Mouse (Mus musculus): ENCODE results near the gene B4gat1. TPM values are rescaled to one million over a fixed set of nuclear protein-coding genes. Genes with fewer than 3 reads are reported as not detected.

Gene B4gat1
- polyA plus RNA-seq (2014; fragmentation: Nextera tagmentation; extraction: Ambion mirVana) = 35.7 and 44.8 TPM in 2 replicates

DNA sequence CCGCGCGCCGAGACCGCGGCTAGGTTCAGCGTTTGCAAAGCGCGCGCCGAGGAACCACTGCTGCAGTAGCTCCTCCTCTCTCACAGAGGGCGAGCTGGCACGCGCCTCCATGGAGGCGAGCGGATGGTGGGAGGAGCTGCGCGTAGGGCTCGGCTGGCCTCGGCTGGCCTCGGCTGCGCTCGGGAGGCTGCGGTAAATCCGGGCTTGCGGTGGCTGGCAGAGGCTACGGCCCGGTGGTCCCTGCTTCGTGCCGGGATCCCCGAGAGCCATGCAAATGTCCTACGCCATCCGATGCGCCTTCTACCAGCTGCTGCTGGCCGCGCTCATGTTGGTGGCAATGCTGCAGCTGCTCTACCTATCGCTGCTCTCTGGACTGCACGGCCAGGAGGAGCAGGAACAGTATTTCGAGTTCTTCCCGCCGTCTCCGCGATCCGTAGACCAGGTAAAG, at the start of gene B4gat1, which contains the start of gene AC124502.3:
TSS of gene B4gat1 (plus strand) at position 118 of the 448 bp plus-strand sequence.
TSS of gene AC124502.3 (plus strand) at position 183 of the 448 bp plus-strand sequence.
- ATAC-seq (ENCODE audit: low FRiP score, low TSS enrichment) = peak; percentile 88
- Histone ChIP-seq H3K27ac (ENCODE audit: low read depth, low read length) (peak within 1 kb of the TSS; percentile 88), H3K9ac (ENCODE audit: low read depth, low read length) (peak within 1 kb of the TSS; percentile 91), H3K4me2 (replicated peaks; ENCODE audit: low read depth, low read length) (peak within 1 kb of the TSS; percentile 99), H3K27me3 (ENCODE audit: control insufficient read depth, insufficient read depth, low read length) (no peaks in the 10 kb centered on the region), H3K4me1 (ENCODE audit: control insufficient read depth, insufficient read depth, low read length) (peaks cover 24% of the 10 kb centered on the region), H3K9me3 (ENCODE audit: control insufficient read depth, low read length) (no peaks in the 10 kb centered on the region), H3K36me3 (ENCODE audit: control insufficient read depth, insufficient read depth, low read length) (no peaks in the 10 kb centered on the region), H3K4me3 (ENCODE audit: low read length) (peak within 1 kb of the TSS; percentile 80)
- under 1% methylated on average over 44 of the region's 44 CpGs for WGBS

DNA sequence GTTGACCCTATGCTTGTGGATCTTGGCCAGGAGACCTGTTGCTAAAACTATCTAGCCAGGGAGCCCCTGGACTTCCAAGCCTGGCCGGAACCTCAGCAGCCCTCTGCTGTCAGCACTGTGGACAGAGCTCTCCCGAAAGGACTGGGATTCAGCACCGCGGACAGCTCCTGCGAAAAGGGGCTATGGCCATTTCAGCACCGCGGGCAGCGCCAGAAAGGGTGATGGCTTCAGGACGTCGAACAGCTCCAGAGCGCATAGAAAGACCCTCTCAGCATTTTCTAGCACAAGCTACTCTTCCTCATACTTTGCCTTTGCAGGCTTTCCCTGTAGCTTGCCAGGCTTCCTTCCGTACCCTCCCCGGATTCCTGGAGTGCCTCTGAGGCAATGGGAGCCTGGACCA, 49.6 kb upstream of the B4gat1 start:
- ATAC-seq (ENCODE audit: low FRiP score, low TSS enrichment) = no peak; the same call in 1 of the 2 replicates
- H3K4me2 ChIP-seq (replicated peaks; ENCODE audit: low read depth, low read length) = no peak overlapping the region
- 0 out of 2 replicates have a peak, but pooled peaks cover 3% of the 10 kb centered on the region for H3K4me1 ChIP-seq (ENCODE audit: control insufficient read depth, insufficient read depth, low read length)
- no peak overlapping the region for H3K4me3 ChIP-seq (ENCODE audit: low read length)
- WGBS = 2% methylated on average over 13 of the region's 13 CpGs
- H3K9me3 ChIP-seq (ENCODE audit: control insufficient read depth, low read length) = no peaks in the 10 kb centered on the region
- H3K27me3 ChIP-seq (ENCODE audit: control insufficient read depth, insufficient read depth, low read length) = peaks cover 61% of the 10 kb centered on the region
- H3K27ac ChIP-seq (ENCODE audit: low read depth, low read length) = no peak overlapping the region
- H3K36me3 ChIP-seq (ENCODE audit: control insufficient read depth, insufficient read depth, low read length) = no peaks in the 10 kb centered on the region
- H3K9ac ChIP-seq (ENCODE audit: low read depth, low read length) = no peak overlapping the region

DNA sequence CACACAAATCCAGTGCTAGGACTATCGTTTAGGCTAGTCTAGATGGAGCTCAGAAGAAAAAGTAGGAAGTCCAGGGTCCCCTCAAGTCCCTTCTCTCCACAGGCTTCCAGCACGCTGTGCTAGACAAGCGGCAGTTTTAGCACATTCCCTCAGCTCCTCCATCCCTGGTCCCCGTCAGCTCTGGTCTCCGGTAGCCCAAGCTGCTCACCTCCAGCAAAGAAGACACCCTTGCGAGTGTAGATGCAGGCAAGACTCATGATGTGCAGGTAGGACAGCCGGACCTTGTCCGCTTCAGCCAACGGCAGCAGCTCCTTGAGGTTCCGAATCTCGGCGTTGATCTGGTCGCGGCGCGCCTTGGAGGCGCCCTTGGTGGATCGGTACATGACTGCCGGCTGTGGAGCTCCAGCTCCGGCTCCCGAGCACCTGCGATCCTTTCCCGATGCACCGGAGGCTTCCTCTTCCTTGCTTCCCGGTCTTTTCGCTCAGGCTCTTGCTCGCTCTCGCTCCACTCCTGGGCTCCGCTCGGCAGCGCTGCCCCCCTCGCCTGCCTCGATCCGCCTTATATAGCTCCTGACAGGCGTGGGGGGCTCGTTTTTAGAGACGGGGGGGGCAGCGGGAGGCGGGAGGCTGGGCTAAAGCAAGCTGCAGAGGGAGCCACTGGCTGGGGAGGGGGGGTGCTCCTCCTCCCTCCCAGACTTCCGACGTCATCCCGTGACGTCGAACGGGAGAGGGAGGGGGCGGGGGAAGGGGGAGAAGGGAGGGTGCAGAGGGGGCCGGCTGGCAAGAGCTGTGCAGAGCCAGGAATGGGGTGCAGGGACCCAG, 49.0 kb upstream of the B4gat1 start:
- Histone ChIP-seq H3K4me1 (ENCODE audit: control insufficient read depth, insufficient read depth, low read length) (0 out of 2 replicates have a peak, but pooled peaks cover 3% of the 10 kb centered on the region), H3K27ac (ENCODE audit: low read depth, low read length) (no peak overlapping the region), H3K9me3 (ENCODE audit: control insufficient read depth, low read length) (no peaks in the 10 kb centered on the region), H3K4me2 (replicated peaks; ENCODE audit: low read depth, low read length) (no peak overlapping the region), H3K9ac (ENCODE audit: low read depth, low read length) (no peak overlapping the region), H3K27me3 (ENCODE audit: control insufficient read depth, insufficient read depth, low read length) (peaks cover 54% of the 10 kb centered on the region), H3K36me3 (ENCODE audit: control insufficient read depth, insufficient read depth, low read length) (no peaks in the 10 kb centered on the region), H3K4me3 (ENCODE audit: low read length) (no peak overlapping the region)
- WGBS = 19% methylated on average over 45 of the region's 47 CpGs
- ATAC-seq (ENCODE audit: low FRiP score, low TSS enrichment) = no peak

DNA sequence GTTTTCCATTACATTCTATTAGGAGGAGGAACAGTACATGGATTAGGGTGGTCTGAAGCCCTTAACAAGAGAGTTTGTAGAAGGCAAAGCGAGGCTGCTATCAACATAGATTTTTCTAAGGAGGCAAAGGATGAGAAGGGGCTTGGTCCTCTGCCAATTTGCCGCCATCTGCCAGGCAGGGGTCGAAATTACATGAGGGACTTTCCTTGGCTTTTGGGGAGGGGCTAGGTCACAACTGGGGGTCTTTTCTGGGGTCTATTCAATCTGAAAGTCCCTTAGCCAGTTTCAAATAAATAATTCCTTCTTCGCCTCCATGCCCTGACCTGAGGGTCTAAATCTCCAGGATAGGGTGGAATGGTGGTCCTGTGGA, 48.4 kb upstream of the B4gat1 start, which contains the start of gene Npas4:
TSS of gene Npas4 (minus strand) at position 61 of the 370 bp plus-strand sequence.
- WGBS = 14% methylated on average over 4 of the region's 4 CpGs
- H3K9ac ChIP-seq (ENCODE audit: low read depth, low read length) = no peak within 1 kb of the TSS
- H3K4me3 ChIP-seq (ENCODE audit: low read length) = no peak within 1 kb of the TSS
- peaks cover 50% of the 10 kb centered on the region for H3K27me3 ChIP-seq (ENCODE audit: control insufficient read depth, insufficient read depth, low read length)
- H3K36me3 ChIP-seq (ENCODE audit: control insufficient read depth, insufficient read depth, low read length) = no peaks in the 10 kb centered on the region
- H3K4me1 ChIP-seq (ENCODE audit: control insufficient read depth, insufficient read depth, low read length) = 0 out of 2 replicates have a peak, but pooled peaks cover 3% of the 10 kb centered on the region
- H3K27ac ChIP-seq (ENCODE audit: low read depth, low read length) = no peak within 1 kb of the TSS
- no peak for ATAC-seq (ENCODE audit: low FRiP score, low TSS enrichment)
- no peak within 1 kb of the TSS for H3K4me2 ChIP-seq (replicated peaks; ENCODE audit: low read depth, low read length)
- H3K9me3 ChIP-seq (ENCODE audit: control insufficient read depth, low read length) = no peaks in the 10 kb centered on the region

DNA sequence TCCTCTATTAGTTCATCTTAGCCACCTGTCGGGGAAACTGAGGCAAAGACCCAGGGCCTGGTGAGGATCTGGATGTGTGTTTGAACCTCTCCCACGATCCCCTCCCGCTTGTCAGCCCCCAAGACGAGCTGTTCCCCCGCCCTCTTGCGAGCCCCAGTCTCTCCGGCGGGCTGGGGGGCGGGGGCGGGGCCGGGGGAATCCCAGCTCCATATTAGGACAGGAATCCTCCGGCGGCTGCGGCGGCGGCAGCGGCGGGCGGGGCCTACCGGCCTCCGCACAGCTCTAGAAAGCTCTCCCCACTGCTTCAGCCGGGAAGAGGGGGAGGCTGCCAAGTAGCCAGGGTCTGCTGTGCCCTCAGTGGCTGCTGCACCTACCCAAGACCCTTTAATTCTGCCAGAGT, 47.9 kb upstream of the B4gat1 start:
- Histone ChIP-seq H3K27ac (ENCODE audit: low read depth, low read length) (no peak overlapping the region), H3K9me3 (ENCODE audit: control insufficient read depth, low read length) (no peaks in the 10 kb centered on the region), H3K4me1 (ENCODE audit: control insufficient read depth, insufficient read depth, low read length) (0 out of 2 replicates have a peak, but pooled peaks cover 3% of the 10 kb centered on the region), H3K4me2 (replicated peaks; ENCODE audit: low read depth, low read length) (no peak overlapping the region), H3K4me3 (ENCODE audit: low read length) (no peak overlapping the region), H3K9ac (ENCODE audit: low read depth, low read length) (no peak overlapping the region), H3K36me3 (ENCODE audit: control insufficient read depth, insufficient read depth, low read length) (no peaks in the 10 kb centered on the region), H3K27me3 (ENCODE audit: control insufficient read depth, insufficient read depth, low read length) (peaks cover 46% of the 10 kb centered on the region)
- WGBS = 2% methylated on average over 21 of the region's 22 CpGs
- no peak for ATAC-seq (ENCODE audit: low FRiP score, low TSS enrichment)

DNA sequence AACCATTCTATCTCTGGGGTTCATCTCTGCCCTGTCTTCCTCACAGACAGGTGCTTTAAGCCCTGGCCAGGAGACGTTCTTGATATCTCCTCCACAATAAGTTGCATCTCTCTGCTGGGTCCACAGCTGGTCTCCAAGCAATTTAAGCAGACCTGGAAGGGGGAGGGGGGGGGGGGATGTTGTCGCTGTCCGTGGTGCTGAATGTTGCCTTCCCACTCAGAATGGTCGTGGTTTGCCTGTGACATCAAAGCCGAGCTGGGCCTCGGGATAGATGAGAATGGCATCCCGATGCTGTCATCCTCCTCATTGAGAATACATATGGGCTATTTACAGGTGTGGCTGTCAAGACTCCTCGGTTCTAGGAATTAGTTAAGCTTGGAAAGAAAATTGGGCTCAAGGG, 46.3 kb upstream of the B4gat1 start:
- H3K9me3 ChIP-seq (ENCODE audit: control insufficient read depth, low read length) = no peaks in the 10 kb centered on the region
- peaks cover 39% of the 10 kb centered on the region for H3K27me3 ChIP-seq (ENCODE audit: control insufficient read depth, insufficient read depth, low read length)
- no peak overlapping the region for H3K27ac ChIP-seq (ENCODE audit: low read depth, low read length)
- H3K36me3 ChIP-seq (ENCODE audit: control insufficient read depth, insufficient read depth, low read length) = no peaks in the 10 kb centered on the region
- H3K4me1 ChIP-seq (ENCODE audit: control insufficient read depth, insufficient read depth, low read length) = 0 out of 2 replicates have a peak, but pooled peaks cover 3% of the 10 kb centered on the region
- H3K4me3 ChIP-seq (ENCODE audit: low read length) = no peak overlapping the region
- no peak for ATAC-seq (ENCODE audit: low FRiP score, low TSS enrichment)
- H3K4me2 ChIP-seq (replicated peaks; ENCODE audit: low read depth, low read length) = no peak overlapping the region
- no peak overlapping the region for H3K9ac ChIP-seq (ENCODE audit: low read depth, low read length)
- WGBS = 15% methylated on average over 8 of the region's 8 CpGs

DNA sequence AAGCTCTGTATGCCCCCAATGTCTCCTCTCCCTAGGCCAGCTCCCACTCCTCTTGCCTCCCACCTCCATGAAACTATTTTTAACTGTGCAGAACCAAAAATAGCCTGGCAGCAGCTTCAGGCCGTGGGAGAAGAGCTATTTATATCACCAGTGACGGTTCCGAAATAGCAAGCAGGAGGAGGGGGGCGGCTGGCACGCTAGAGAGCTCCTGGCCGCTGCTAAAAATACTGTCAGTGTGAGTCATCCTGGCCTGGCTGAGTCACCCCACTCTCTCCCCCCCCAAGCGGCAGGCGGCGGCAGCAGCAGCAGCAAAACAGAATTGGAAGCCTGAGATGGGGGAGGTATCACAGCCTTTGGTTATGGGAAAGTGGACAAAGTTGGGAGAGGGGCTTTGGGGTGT, 45.7 kb upstream of the B4gat1 start:
- Histone ChIP-seq H3K27ac (ENCODE audit: low read depth, low read length) (no peak overlapping the region), H3K36me3 (ENCODE audit: control insufficient read depth, insufficient read depth, low read length) (no peaks in the 10 kb centered on the region), H3K9ac (ENCODE audit: low read depth, low read length) (no peak overlapping the region), H3K4me2 (replicated peaks; ENCODE audit: low read depth, low read length) (no peak overlapping the region), H3K27me3 (ENCODE audit: control insufficient read depth, insufficient read depth, low read length) (peaks cover 39% of the 10 kb centered on the region), H3K4me3 (ENCODE audit: low read length) (no peak overlapping the region), H3K4me1 (ENCODE audit: control insufficient read depth, insufficient read depth, low read length) (0 out of 2 replicates have a peak, but pooled peaks cover 3% of the 10 kb centered on the region), H3K9me3 (ENCODE audit: control insufficient read depth, low read length) (no peaks in the 10 kb centered on the region)
- 4% methylated on average over 9 of the region's 9 CpGs for WGBS
- ATAC-seq (ENCODE audit: low FRiP score, low TSS enrichment) = no peak

DNA sequence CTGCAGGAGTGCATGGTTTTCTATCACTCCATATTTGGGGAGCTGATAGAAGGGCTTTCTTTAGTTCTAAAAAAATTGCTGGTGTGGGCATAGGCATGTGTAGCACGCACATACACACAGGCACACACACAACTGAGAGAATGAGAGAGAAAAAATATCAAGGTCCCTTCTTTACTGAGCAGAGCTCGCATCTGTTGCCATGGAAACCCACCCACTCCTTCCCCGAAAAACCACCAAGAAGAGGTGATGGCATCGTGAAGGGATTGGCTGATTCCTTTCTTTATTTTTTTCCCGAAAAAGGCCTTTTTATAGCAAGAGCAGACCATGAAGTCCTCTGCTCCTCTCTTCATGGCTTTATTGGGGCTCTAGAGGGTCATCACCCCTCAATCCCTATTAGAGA, 44.6 kb upstream of the B4gat1 start:
- H3K27me3 ChIP-seq (ENCODE audit: control insufficient read depth, insufficient read depth, low read length) = peaks cover 38% of the 10 kb centered on the region
- H3K4me2 ChIP-seq (replicated peaks; ENCODE audit: low read depth, low read length) = no peak overlapping the region
- H3K36me3 ChIP-seq (ENCODE audit: control insufficient read depth, insufficient read depth, low read length) = no peaks in the 10 kb centered on the region
- no peaks in the 10 kb centered on the region for H3K9me3 ChIP-seq (ENCODE audit: control insufficient read depth, low read length)
- 0 out of 2 replicates have a peak, but pooled peaks cover 3% of the 10 kb centered on the region for H3K4me1 ChIP-seq (ENCODE audit: control insufficient read depth, insufficient read depth, low read length)
- H3K9ac ChIP-seq (ENCODE audit: low read depth, low read length) = no peak overlapping the region
- no peak overlapping the region for H3K27ac ChIP-seq (ENCODE audit: low read depth, low read length)
- WGBS = 64% methylated on average over 5 of the region's 5 CpGs
- no peak overlapping the region for H3K4me3 ChIP-seq (ENCODE audit: low read length)
- no peak for ATAC-seq (ENCODE audit: low FRiP score, low TSS enrichment)

Measured in kidney, embryonic 14.5 days (tissue).